Mouse (Mus musculus): ENCODE results near the gene Pard3b.

The Pard3b gene

GRCm38 (mm10) chr1:62229129-62229528, 590.5 kb downstream of the Pard3b start:
- no peak for DNase-seq (ENCODE audit: extremely low read depth, low read depth, low spot score)

GRCm38 (mm10) chr1:62234039-62234438, 595.4 kb downstream of the Pard3b start:
- no peak for DNase-seq (ENCODE audit: extremely low read depth, low read depth, low spot score)

GRCm38 (mm10) chr1:62235121-62235520, 596.5 kb downstream of the Pard3b start:
- DNase-seq (ENCODE audit: extremely low read depth, low read depth, low spot score): no peak

DNA sequence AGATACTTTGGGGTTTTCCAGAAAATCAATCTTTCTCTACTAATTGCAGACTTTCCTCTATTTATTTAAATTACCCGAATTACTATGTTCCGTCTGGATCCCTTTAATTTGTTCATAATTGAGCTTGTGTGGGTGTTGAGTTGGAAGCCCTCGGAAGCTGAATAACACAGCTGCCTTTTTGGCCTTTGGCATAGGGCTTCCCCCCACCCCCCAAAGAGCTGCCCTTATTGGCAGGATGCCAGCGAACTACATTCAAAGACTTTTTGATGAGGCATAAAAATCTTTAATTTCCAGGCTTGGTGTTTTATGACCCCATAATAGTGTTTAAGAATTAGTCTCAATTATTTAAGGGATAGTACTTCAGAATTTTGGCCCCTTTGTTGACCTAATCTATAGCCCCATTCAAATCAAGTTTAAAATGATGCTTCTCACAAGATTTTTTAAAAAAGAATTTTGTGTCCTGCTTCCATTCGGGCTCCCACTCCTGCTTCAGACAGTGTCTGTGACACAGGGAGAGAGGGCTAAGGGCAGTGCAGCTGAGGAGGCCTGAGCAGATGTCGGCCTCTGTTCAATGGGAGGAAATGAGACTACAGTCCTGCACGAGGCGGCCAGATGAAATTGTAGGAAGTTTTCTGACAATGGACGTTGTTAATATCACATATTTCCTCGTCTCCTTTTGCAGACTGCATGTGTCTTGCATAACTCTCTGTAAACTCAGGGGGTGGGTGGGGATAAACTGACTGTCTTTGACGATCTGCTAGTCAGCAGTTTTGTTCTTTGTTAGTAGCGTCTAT, 605.8 kb downstream of the Pard3b start:
- DNase-seq (ENCODE audit: extremely low read depth, low read depth, low spot score): no peak

- no peak for DNase-seq (ENCODE audit: extremely low read depth, low read depth, low spot score)
Measured at GRCm38 (mm10) chr1:62252432-62252831, 613.8 kb downstream of the Pard3b start.

DNA sequence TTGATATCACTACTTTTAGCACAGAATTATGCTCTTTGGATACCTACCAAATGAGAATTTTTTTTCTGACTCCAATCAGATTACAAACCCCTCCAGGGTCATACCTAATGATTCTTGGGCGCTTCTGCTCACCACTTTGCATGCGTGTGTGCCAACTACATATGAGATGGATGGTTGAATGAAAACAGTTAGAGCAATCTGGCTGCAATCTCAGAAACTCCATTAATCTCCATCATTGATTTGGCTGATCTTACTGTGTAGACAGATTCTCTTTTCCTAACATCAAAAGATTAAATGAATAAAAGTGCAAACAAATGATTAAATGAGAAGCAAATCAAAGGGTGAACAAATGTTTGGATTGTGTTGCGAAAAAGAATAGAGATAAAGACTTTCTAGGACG, 615.7 kb downstream of the Pard3b start:
- DNase-seq (ENCODE audit: extremely low read depth, low read depth, low spot score): no peak

- no peak for DNase-seq (ENCODE audit: extremely low read depth, low read depth, low spot score)
Measured at GRCm38 (mm10) chr1:62254888-62255287, 616.3 kb downstream of the Pard3b start.

DNA sequence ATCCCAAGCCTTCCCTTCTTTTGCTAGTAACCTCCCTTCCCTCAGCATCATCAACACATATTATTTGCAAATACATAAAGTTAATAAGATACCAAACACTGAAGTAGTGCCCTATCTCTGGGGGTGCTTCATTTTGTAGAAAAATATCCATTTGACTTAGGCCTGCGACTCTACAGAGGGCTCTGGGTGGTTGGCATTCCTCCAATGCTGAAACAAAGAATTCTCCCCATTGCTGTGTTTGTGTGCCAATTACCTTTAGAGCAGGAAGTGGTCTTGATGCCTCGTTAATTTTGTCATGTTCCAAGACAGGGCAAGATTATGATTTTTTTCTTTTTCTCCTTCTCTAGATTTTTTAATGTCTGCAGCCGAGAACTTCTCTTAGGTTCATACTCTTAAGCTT, 637.8 kb downstream of the Pard3b start:
- no peak for DNase-seq (ENCODE audit: extremely low read depth, low read depth, low spot score)

DNA sequence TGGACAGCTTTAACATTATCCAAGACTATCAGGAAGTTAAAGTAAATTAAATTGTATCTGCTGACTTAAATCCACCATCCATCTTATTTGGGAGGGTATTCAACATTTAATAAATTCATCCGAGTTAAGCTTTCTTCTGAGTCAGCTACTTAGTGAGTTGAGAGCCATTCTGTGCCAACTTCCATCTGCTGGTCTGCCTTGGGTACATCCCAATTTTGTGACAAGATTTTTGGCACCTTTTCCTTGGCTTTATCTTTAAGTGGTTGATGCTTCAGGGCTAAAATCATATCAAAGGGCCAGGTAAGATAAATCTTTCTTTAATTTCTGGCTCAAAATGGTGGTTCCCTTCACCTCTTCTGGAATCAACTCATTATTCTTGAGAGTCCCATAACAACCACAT, 640.0 kb downstream of the Pard3b start:
- no peak for DNase-seq (ENCODE audit: extremely low read depth, low read depth, low spot score)

DNA sequence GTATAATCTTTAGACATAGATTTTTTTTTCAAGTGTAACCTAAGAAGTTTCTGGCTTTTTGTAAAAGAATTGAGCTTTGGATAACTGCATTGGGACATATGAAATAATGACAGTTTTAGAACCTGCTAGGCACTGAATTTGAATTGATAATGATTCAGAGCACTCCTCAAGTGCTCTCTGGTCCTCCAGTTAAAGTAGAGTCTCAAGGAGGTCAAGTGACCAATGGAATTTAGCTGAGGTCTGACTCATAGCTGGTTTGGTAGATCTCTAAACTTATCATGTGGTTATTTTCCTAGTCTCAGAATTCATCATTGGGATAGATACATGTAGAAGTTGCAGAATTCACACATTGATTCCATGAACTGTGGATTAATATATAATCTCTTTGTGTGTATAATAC, 642.0 kb downstream of the Pard3b start:
- no peak for DNase-seq (ENCODE audit: extremely low read depth, low read depth, low spot score)

- no peak for DNase-seq (ENCODE audit: extremely low read depth, low read depth, low spot score)
Measured at GRCm38 (mm10) chr1:62282835-62283234, 644.2 kb downstream of the Pard3b start.

- DNase-seq (ENCODE audit: extremely low read depth, low read depth, low spot score): no peak
Measured at GRCm38 (mm10) chr1:62283624-62284023, 645.0 kb downstream of the Pard3b start.

GRCm38 (mm10) chr1:62309376-62309775, 670.8 kb downstream of the Pard3b start:
- DNase-seq (ENCODE audit: extremely low read depth, low read depth, low spot score): no peak

GRCm38 (mm10) chr1:62325237-62325636, 686.6 kb downstream of the Pard3b start:
- no peak for DNase-seq (ENCODE audit: extremely low read depth, low read depth, low spot score)

DNA sequence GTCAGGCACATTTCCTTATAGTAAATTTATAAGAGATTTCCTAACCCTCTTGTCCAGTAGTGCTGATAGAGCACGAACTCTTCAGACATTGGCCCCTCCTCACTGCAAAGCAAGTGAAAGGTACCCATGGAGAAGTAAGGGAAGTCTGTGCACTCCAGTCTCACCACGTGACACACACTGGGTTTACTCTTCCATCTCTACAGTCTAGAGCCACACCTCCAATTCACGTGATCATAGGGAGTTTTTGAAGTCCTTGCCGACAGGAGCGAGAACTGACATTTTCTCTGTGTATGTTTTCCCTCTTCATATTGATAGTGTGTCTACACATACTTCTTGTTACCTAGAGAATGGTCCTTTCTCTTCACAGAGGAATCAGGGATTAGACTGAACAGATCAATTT, 689.1 kb downstream of the Pard3b start:
- DNase-seq (ENCODE audit: extremely low read depth, low read depth, low spot score): no peak

- no peak for DNase-seq (ENCODE audit: extremely low read depth, low read depth, low spot score)
Measured at GRCm38 (mm10) chr1:62328808-62329207, 690.2 kb downstream of the Pard3b start.

DNA sequence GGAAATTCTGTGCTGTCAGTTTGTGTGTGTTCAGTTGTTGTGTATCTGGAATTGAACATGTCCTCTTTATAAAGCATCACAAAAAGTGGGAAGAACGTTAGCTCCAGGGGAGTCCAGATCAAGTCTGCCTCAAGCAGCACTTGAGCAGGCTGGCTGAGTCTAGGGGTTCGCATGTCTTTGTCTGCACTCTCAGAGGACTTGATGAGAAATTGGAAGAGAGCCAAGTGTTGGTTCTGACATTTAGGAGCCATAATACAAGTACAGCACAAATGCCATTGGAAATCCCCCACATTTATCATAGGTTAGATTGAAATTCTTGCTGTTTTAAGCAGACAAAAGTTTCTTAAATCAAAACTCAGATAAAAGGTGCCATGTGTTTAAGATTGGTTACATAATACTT, 694.4 kb downstream of the Pard3b start:
- no peak for DNase-seq (ENCODE audit: extremely low read depth, low read depth, low spot score)

GRCm38 (mm10) chr1:62334196-62334595, 695.6 kb downstream of the Pard3b start:
- DNase-seq (ENCODE audit: extremely low read depth, low read depth, low spot score): no peak

GRCm38 (mm10) chr1:62340261-62340660, 701.6 kb downstream of the Pard3b start:
- no peak for DNase-seq (ENCODE audit: extremely low read depth, low read depth, low spot score)

DNA sequence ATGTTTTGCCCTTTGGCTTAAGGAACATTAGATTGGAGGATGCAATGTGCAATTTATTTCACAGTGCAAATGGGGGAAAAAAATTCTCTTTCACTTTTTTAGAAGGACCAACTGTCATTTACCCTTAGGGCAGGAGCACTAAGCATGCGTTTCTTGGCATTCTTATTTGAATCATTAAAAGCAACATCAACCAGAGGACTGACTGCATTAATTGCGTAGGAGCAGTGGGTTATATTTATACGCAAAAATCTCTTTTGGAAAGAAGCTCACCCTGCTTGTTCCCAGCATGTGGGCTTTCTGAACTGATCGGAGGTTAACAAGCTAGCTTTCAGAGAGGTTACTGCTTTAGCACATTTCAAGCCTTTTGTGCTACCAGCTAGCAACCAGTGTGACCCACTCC, 705.7 kb downstream of the Pard3b start:
- DNase-seq (ENCODE audit: extremely low read depth, low read depth, low spot score): no peak

DNA sequence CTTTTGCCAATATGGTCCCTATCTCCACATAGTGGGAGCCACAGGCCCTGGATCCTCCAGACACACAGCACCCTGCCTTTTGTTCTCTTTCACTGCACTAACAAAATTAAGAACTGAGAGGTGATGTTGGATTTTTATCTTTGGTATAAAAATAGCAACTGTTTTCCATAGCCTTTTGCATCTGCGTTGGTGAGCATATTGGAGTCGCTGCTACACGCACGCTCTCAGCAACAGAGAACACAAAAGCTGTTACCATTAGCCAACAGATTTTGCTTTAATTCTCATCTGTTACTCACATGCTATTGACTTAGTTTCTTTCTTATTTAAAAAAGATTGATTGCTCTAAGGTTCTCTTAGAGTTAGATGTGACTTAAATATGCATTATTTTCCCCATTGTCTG, 709.7 kb downstream of the Pard3b start:
- no peak for DNase-seq (ENCODE audit: extremely low read depth, low read depth, low spot score)

DNA sequence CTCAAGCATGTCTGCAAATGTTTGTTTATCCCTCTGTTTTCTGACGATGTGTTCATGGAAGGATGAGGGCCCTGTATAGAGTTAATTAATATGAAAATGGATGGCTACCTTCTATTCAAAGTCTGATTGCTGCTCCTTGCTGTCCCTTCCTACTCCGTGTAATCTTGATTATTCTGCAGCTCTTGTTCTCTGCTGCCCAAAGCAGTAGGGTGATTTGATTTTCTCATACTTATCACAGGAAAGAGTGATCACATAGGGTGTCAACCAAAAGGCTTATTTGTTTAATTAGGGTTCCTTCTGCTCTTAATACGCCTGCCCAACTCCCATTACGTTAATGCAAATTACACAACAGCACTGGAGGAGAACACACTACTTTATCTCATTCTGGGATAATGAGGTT, 716.9 kb downstream of the Pard3b start:
- no peak for DNase-seq (ENCODE audit: extremely low read depth, low read depth, low spot score)

- DNase-seq (ENCODE audit: extremely low read depth, low read depth, low spot score): no peak
Measured at GRCm38 (mm10) chr1:62374427-62375050, 735.9 kb downstream of the Pard3b start.
